Mouse (Mus musculus) monocyte, adult 59 days (primary cell): ENCODE data around the gene Slc29a2. TPM values are rescaled to one million over a fixed set of nuclear protein-coding genes. Genes with fewer than 3 reads are reported as not detected.

Source experiments
- total RNA-seq, 2 experiments: library from RNA; stranded (reverse); gene quantifications; one replicate each; pipeline ENCODE4 v1.2.4; 2023

Slc29a2 gene
- total RNA-seq = 1 to 10 TPM; 3.9 to 6.4 TPM

GRCm38 (mm10) chr19:5023621-5024479, at the start of gene Slc29a2:
Gene Slc29a2 (plus strand): TSS chr19:5023860.

GRCm38 (mm10) chr19:4990256-4990625, 33.4 kb upstream of the Slc29a2 start, which contains the start of gene Npas4:
Gene Npas4 (minus strand): TSS chr19:4990316.

GRCm38 (mm10) chr19:5038709-5039156, 15.1 kb downstream of the Slc29a2 start, which contains the start of the genes B4gat1 and AC124502.3:
Gene B4gat1 (plus strand): TSS chr19:5038826.
Gene AC124502.3 (plus strand): TSS chr19:5038891.

GRCm38 (mm10) chr19:5040862-5041523, 17.3 kb downstream of the Slc29a2 start, which contains the start of gene Brms1:
Gene Brms1 (plus strand): TSS chr19:5041354.

GRCm38 (mm10) chr19:5050047-5050905, 26.6 kb downstream of the Slc29a2 start, which contains the start of gene Rin1:
Gene Rin1 (plus strand): TSS chr19:5050481.

GRCm38 (mm10) chr19:5067867-5068569, 44.4 kb downstream of the Slc29a2 start, which contains the start of gene Cd248:
Gene Cd248 (plus strand): TSS chr19:5068078.

Other genes starting within 250 kb of the Slc29a2 start
- gene Rbm4, start 230.0 kb upstream of the Slc29a2 start, total RNA-seq = 10 to 100 TPM; 53.6 to 54.3 TPM
- 10 to 100 TPM; 18.5 to 37.7 TPM for gene Gm21992, start 212.2 kb upstream of the Slc29a2 start, total RNA-seq
- 10 to 100 TPM; 43.4 to 61.4 TPM for gene Rbm14, start 212.2 kb upstream of the Slc29a2 start, total RNA-seq
- 10 to 100 TPM; 30.3 to 37.9 TPM for gene Ccs, start 184.5 kb upstream of the Slc29a2 start, total RNA-seq
- gene Ccdc87, start 184.5 kb upstream of the Slc29a2 start, total RNA-seq = not detected
- 10 to 100 TPM; 15.4 to 24.4 TPM for gene Ctsf, start 168.7 kb upstream of the Slc29a2 start, total RNA-seq
- gene Actn3, start 146.0 kb upstream of the Slc29a2 start, total RNA-seq = not detected
- gene Zdhhc24, start 145.2 kb upstream of the Slc29a2 start, total RNA-seq = 1 to 10 TPM; 6.1 to 6.4 TPM
- 1 to 10 TPM in 1 of 2 experiments, under 1 TPM in 1; 0.52 to 1.1 TPM for gene Bbs1, start 117.2 kb upstream of the Slc29a2 start, total RNA-seq
- 10 to 100 TPM; 65.0 to 67.8 TPM for gene Dpp3, start 95.6 kb upstream of the Slc29a2 start, total RNA-seq
- gene Peli3, start 80.7 kb upstream of the Slc29a2 start, total RNA-seq = 1 to 10 TPM; 1.3 to 1.9 TPM
- gene Mrpl11, start 61.7 kb upstream of the Slc29a2 start, total RNA-seq = 10 to 100 TPM; 17.5 to 20.4 TPM
- not detected for gene Npas4, start 33.5 kb upstream of the Slc29a2 start, total RNA-seq
- gene B4gat1, start 15.0 kb downstream of the Slc29a2 start, total RNA-seq = 10 to 100 TPM in 1 of 2 experiments, 1 to 10 TPM in 1; 9.0 to 12.8 TPM
- 1 to 10 TPM in 1 of 2 experiments, under 1 TPM in 1; 0.46 to 2.7 TPM for gene AC124502.3, start 15.0 kb downstream of the Slc29a2 start, total RNA-seq
- gene Brms1, start 17.5 kb downstream of the Slc29a2 start, total RNA-seq = 10 to 100 TPM; 55.4 to 63.3 TPM
- gene Rin1, start 26.6 kb downstream of the Slc29a2 start, total RNA-seq = 1 to 10 TPM; 2.5 to 2.6 TPM
- under 1 TPM in 1 of 2 experiments, not detected in 1; 0.46 TPM for gene Cd248, start 44.2 kb downstream of the Slc29a2 start, total RNA-seq
- 1 to 10 TPM in 1 of 2 experiments, under 1 TPM in 1; 0.89 to 3.0 TPM for gene Tmem151a, start 61.7 kb downstream of the Slc29a2 start, total RNA-seq
- gene Yif1a, start 64.7 kb downstream of the Slc29a2 start, total RNA-seq = 10 to 100 TPM; 24.5 to 29.6 TPM
- gene Cnih2, start 74.7 kb downstream of the Slc29a2 start, total RNA-seq = under 1 TPM; 0.60 to 0.79 TPM
- 100 to 1,000 TPM; 138 to 140 TPM for gene Rab1b, start 83.2 kb downstream of the Slc29a2 start, total RNA-seq
- 10 to 100 TPM; 18.8 to 23.2 TPM for gene Klc2, start 94.7 kb downstream of the Slc29a2 start, total RNA-seq
- 10 to 100 TPM; 53.1 to 60.2 TPM for gene Pacs1, start 249.3 kb downstream of the Slc29a2 start, total RNA-seq